8 mouse cellular contexts compared by ENCODE assay signal in the genomic region with DNA sequence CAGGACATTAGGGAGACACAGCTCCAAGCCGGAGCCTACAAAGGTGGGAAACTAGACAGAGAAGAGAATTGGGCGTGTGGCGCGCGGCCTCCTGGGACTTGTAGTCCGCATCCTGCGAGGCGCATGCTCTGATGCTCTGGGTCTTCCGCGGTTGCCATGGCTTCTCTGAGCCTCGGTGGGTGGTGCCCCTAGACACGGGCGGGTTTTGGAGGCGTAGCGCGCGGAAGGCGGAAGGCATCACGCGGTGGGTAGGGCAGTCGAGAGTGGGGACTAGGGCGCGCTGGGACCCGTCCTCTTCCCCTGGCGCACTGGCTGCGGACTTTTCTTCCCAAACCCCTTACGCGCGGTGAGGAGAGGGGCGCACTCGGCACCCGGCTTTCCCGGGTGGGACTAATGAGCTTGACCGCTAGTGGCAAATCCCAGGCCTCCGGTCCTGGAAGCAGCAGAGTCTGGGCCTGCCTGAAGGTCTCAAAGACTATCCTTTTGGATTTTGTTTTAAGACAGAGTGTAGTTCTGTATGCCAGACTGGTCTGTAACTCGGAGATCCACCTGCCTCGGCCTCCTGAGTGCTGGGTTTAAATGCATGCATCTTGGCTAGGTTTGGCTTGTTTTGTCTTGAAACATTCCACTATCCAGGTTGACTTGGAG. TPM values are rescaled to one million over a fixed set of nuclear protein-coding genes. Genes with fewer than 3 reads are reported as not detected.
A peak's percentile ranks its signal among the peaks of the same experiment; 100 is the strongest.
DNase-seq lines count a peak whose midpoint lies in the region; ATAC-seq and TF ChIP-seq lines count a peak whose summit lies in the region.

A gene (plus strand): TSS at position 160 of the 648 bp plus-strand sequence.

- peak; percentile 91 for DNase-seq in WW6 (ENCODE audit: low read depth, low spot score)
- peak; percentile 83 to 91 for DNase-seq in cerebellum, postnatal 4 days (ENCODE audit: low spot score in 2 of 2)
- peak; percentile 96 for DNase-seq in gastrocnemius, adult 2 months
- DNase-seq in hindbrain, postnatal 0 days (ENCODE audit: low spot score) = peak; percentile 97
- peak; percentile 94 to 97 for DNase-seq in left cerebral cortex, adult 2 months (ENCODE audit: extremely low spot score in 1 of 2, low spot score in 2 of 2)
- DNase-seq in right cerebral cortex, adult 2 months (ENCODE audit: low spot score in 2 of 2) = peak; percentile 97 to 98
- peak; percentile 95 for DNase-seq in urinary bladder, postnatal 14 days (ENCODE audit: low spot score)

- H3K4me2 ChIP-seq in hindbrain, postnatal 0 days (ENCODE audit: low read depth, low read length) = peak within 1 kb of the TSS; percentile 68

- peak within 1 kb of the TSS; percentile 62 for H3K9ac ChIP-seq in hindbrain, postnatal 0 days (replicated peaks; ENCODE audit: low read length)

- 3% methylated on average over 36 of the region's 37 CpGs for WGBS in hindbrain, postnatal 0 days

- H3K27ac ChIP-seq in gastrocnemius, adult 2 months = peak within 1 kb of the TSS; percentile 90
- peak within 1 kb of the TSS; percentile 82 for H3K27ac ChIP-seq in hindbrain, postnatal 0 days
- peak within 1 kb of the TSS; percentile 85 for H3K27ac ChIP-seq in left cerebral cortex, adult 2 months

- H3K4me1 ChIP-seq in hindbrain, postnatal 0 days (ENCODE audit: insufficient read depth, low read length) = no peaks in the 10 kb centered on the region

- ATAC-seq in hindbrain, postnatal 0 days = peak; percentile 97
- ATAC-seq in megakaryocyte, adult 5-6 weeks (ENCODE audit: poor library complexity, severe bottlenecking) = peak; percentile 100

- H3K36me3 ChIP-seq in hindbrain, postnatal 0 days (ENCODE audit: insufficient read depth, low read length) = no peaks in the 10 kb centered on the region; the same call in 1 of the 2 replicates

- no peak for TF ChIP-seq CTCF in gastrocnemius, adult 2 months (IDR thresholded peaks at IDR 0.05)
- no peak for TF ChIP-seq CTCF in hindbrain, postnatal 0 days (IDR thresholded peaks at IDR 0.05; ENCODE audit: low read depth)
- TF ChIP-seq CTCF in left cerebral cortex, adult 2 months (IDR thresholded peaks at IDR 0.05) = no peak; the same call in 1 of the 2 replicates

- H3K27me3 ChIP-seq in hindbrain, postnatal 0 days (ENCODE audit: insufficient read depth, low read length) = no peaks in the 10 kb centered on the region

- peak within 1 kb of the TSS; percentile 93 for H3K4me3 ChIP-seq in gastrocnemius, adult 2 months
- peak within 1 kb of the TSS; percentile 51 for H3K4me3 ChIP-seq in hindbrain, postnatal 0 days (ENCODE audit: low read length)
- H3K4me3 ChIP-seq in left cerebral cortex, adult 2 months = peak within 1 kb of the TSS; percentile 78

- no peaks in the 10 kb centered on the region for H3K9me3 ChIP-seq in hindbrain, postnatal 0 days (ENCODE audit: low read length)

- intact Hi-C loops in gastrocnemius, adult 2 months (cut with DNase I) = loop anchor here (5.0 kb wide), 1 partner anchor 166 kb away; a partner anchor contains a TSS
- intact Hi-C loops in left cerebral cortex, adult 2 months (cut with DNase I) = no loop called here

RNA-seq across cellular contexts. Expression of the gene that starts here (rescaled TPM):
- 1 to 10 TPM; 7.3 to 7.4 TPM for total RNA-seq in gastrocnemius, adult 2 months (2021)
- total RNA-seq in hindbrain, postnatal 0 days (2014; rRNA removed) = 25.1 and 54.7 TPM in 2 replicates
- polyA plus RNA-seq in hindbrain, postnatal 0 days (2015; fragmentation: Nextera tagmentation; extraction: Ambion mirVana) = 42.8 and 42.9 TPM in 2 replicates
- total RNA-seq in left cerebral cortex, adult 2 months (2021) = 10 to 100 TPM; 11.3 to 14.4 TPM
- 47.3 and 54.9 TPM in 2 replicates for total RNA-seq in megakaryocyte, adult 5-6 weeks (2015)
- 19.3 and 21.7 TPM in 2 replicates for total RNA-seq in megakaryocyte, adult 5-6 weeks (2017)

Comparison
In these comparisons a context has a peak if more than half of its experiments do, and no peak if none do; other contexts are left out.
1. Peak in every context shown above with its lines: DNase-seq, ATAC-seq, H3K4me3 ChIP-seq and H3K27ac ChIP-seq.